Mouse (Mus musculus) CH12.LX (cell line): ENCODE measurements at regions not wholly inside any gene's neighbourhood (a gene's known extent, or its start where the extent isn't known, plus 50 kb on each side); places are given as distances from the start of the nearest gene placed in this dataset.

Experiments used
- DNase-seq: peaks from one replicate; pipeline ENCODE4 v3.0.0-alpha.2; 2013; ENCODE audit errors: extremely low read depth
- H3K27ac ChIP-seq: 2 replicates; pipeline ENCODE4 v1.5.1; 2012; ENCODE audit warnings: low read depth, mild to moderate bottlenecking, control low read depth, moderate library complexity; ENCODE audit not compliant: insufficient read depth
- H3K27me3 ChIP-seq: replicated peaks from 2 replicates; pipeline ENCODE3; 2012; ENCODE audit warnings: inconsistent platforms
- H3K36me3 ChIP-seq, 2 experiments: replicated peaks in 1 of 2; 2 replicates each; pipeline versions ENCODE3 to v1.6.1; 2012; ENCODE audit warnings: inconsistent platforms in 1 of 2, low read length in 1 of 2, mild to moderate bottlenecking in 1 of 2, mixed read lengths in 1 of 2, moderate library complexity in 1 of 2; ENCODE audit not compliant: control insufficient read depth in 1 of 2, insufficient read depth in 1 of 2
- H3K4me1 ChIP-seq, 2 experiments: 2 replicates each; pipeline ENCODE4 v1.6.1; 2012; ENCODE audit warnings: inconsistent platforms in 1 of 2, moderate library complexity in 1 of 2; ENCODE audit not compliant: insufficient read depth in 2 of 2, control insufficient read depth in 1 of 2
- H3K4me2 ChIP-seq: 2 replicates; pipeline ENCODE4 v1.6.1; 2012; ENCODE audit warnings: low read depth, mild to moderate bottlenecking, control low read depth; ENCODE audit not compliant: poor library complexity, insufficient read depth, severe bottlenecking
- H3K4me3 ChIP-seq, 3 experiments: fragments of 150-350 bp in 1 of 3; sonication (generic) in 1 of 3; replicated peaks in 1 of 3; 2 replicates each; pipeline versions ENCODE3 to v1.5.1; 2011 to 2012; ENCODE audit warnings: low read depth in 2 of 3, low read length in 2 of 3, mild to moderate bottlenecking in 2 of 3, moderate library complexity in 2 of 3, control low read depth in 1 of 3, improper control_type of control experiment in 1 of 3, inconsistent platforms in 1 of 3, mixed read lengths in 1 of 3; ENCODE audit not compliant: poor library complexity in 1 of 3
- H3K79me2 ChIP-seq: replicated peaks from 2 replicates; pipeline ENCODE4 v1.6.1; 2012; ENCODE audit warnings: mild to moderate bottlenecking, moderate library complexity; ENCODE audit not compliant: control insufficient read depth, poor library complexity, insufficient read depth, severe bottlenecking; ENCODE audit errors: extremely low read depth
- H3K9ac ChIP-seq: 2 replicates; pipeline ENCODE4 v1.6.1; 2012; ENCODE audit warnings: low read depth, mild to moderate bottlenecking, control low read depth, moderate library complexity; ENCODE audit not compliant: insufficient read depth
- H3K9me3 ChIP-seq: replicated peaks from 2 replicates; pipeline ENCODE3; 2012; ENCODE audit warnings: low read length, inconsistent platforms, mixed read lengths
- CHD2 ChIP-seq: IDR thresholded peaks from 2 replicates; pipeline ENCODE4 v1.6.1; 2011; ENCODE audit warnings: low read length, improper control_type of control experiment
- CTCF ChIP-seq, 2 experiments: IDR thresholded peaks in 1 of 2; conservative IDR thresholded peaks in 1 of 2; 2 replicates each; pipeline ENCODE4 v1.5.1; 2011 to 2012; ENCODE audit warnings: low read depth in 2 of 2, low read length in 2 of 2, improper control_type of control experiment in 1 of 2, inconsistent platforms in 1 of 2, mild to moderate bottlenecking in 1 of 2, moderate library complexity in 1 of 2
- ELF1 ChIP-seq: IDR thresholded peaks from 2 replicates; pipeline ENCODE4 v1.6.1; 2014; ENCODE audit warnings: low read depth, mild to moderate bottlenecking, inconsistent platforms, low read length, improper control_type of control experiment
- GABPA ChIP-seq: IDR thresholded peaks from 2 replicates; pipeline ENCODE4 v1.6.1; 2012; ENCODE audit warnings: low read depth, low read length, improper control_type of control experiment, inconsistent platforms; ENCODE audit not compliant: insufficient replicate concordance
- HCFC1 ChIP-seq: IDR thresholded peaks from 2 replicates; pipeline ENCODE4 v1.6.1; 2012; ENCODE audit warnings: low read depth, mild to moderate bottlenecking, inconsistent platforms, low read length, improper control_type of control experiment
- IRF4 ChIP-seq: IDR thresholded peaks from 2 replicates; pipeline ENCODE4 v1.6.1; 2014; ENCODE audit warnings: low read depth, mild to moderate bottlenecking, inconsistent platforms, low read length, improper control_type of control experiment
- MAFK ChIP-seq: IDR thresholded peaks from 2 replicates; pipeline ENCODE4 v1.6.1; 2011; ENCODE audit warnings: low read length, improper control_type of control experiment; ENCODE audit not compliant: insufficient replicate concordance
- MAX ChIP-seq: IDR thresholded peaks from 2 replicates; pipeline ENCODE4 v1.6.1; 2011; ENCODE audit warnings: low read length, improper control_type of control experiment
- MAZ ChIP-seq: IDR thresholded peaks from 2 replicates; pipeline ENCODE4 v1.6.1; 2012; ENCODE audit warnings: low read depth, mild to moderate bottlenecking, inconsistent platforms, low read length, improper control_type of control experiment, moderate library complexity
- MXI1 ChIP-seq: IDR thresholded peaks from 2 replicates; pipeline ENCODE4 v1.6.1; 2011; ENCODE audit warnings: mild to moderate bottlenecking, low read depth, low read length, improper control_type of control experiment
- NELFE ChIP-seq: IDR thresholded peaks from 2 replicates; pipeline ENCODE4 v1.6.1; 2011; ENCODE audit warnings: low read depth, low read length, improper control_type of control experiment
- NRF1 ChIP-seq: IDR thresholded peaks from 2 replicates; pipeline ENCODE4 v1.6.1; 2014; ENCODE audit warnings: low read depth, mild to moderate bottlenecking, inconsistent platforms, low read length, improper control_type of control experiment, moderate library complexity
- PAX5 ChIP-seq: IDR thresholded peaks from 2 replicates; pipeline ENCODE4 v1.6.1; 2012; ENCODE audit warnings: low read length, inconsistent platforms, mixed read lengths
- POLR2A ChIP-seq: IDR thresholded peaks from 2 replicates; pipeline ENCODE4 v1.6.1; 2011; ENCODE audit warnings: low read depth, mild to moderate bottlenecking, improper control_type of control experiment, low read length
- RAD21 ChIP-seq: IDR thresholded peaks from 2 replicates; pipeline ENCODE4 v1.6.1; 2011; ENCODE audit warnings: low read depth, mild to moderate bottlenecking, low read length, improper control_type of control experiment, moderate library complexity
- RCOR1 ChIP-seq: conservative IDR thresholded peaks from 2 replicates; pipeline ENCODE4 v1.6.1; 2012; ENCODE audit warnings: low read depth, mild to moderate bottlenecking, inconsistent platforms, low read length, improper control_type of control experiment
- SIN3A ChIP-seq: IDR thresholded peaks from 2 replicates; pipeline ENCODE4 v1.6.1; 2012; ENCODE audit warnings: low read length, improper control_type of control experiment, inconsistent platforms
- USF2 ChIP-seq: conservative IDR thresholded peaks from 2 replicates; pipeline ENCODE4 v1.6.1; 2011; ENCODE audit warnings: low read depth, low read length, improper control_type of control experiment
- ZC3H11A ChIP-seq: IDR thresholded peaks from 2 replicates; pipeline ENCODE4 v1.6.1; 2012; ENCODE audit warnings: low read depth, mild to moderate bottlenecking, inconsistent platforms, low read length, improper control_type of control experiment
- ZKSCAN1 ChIP-seq: IDR thresholded peaks from 2 replicates; pipeline ENCODE4 v1.6.1; 2012; ENCODE audit warnings: low read depth, inconsistent platforms, low read length, improper control_type of control experiment, borderline replicate concordance
- dilution Hi-C: fragments of 300-500 bp; cut with MboI; formaldehyde crosslinking; loops from 2 replicates; pipeline ENCODE4 v1.14.3; 2020; ENCODE audit warnings: low sequenced_read_pairs; ENCODE audit not compliant: extremely low pct_unique_long_range_greater_than_20kb, extremely low pct_ligation_motif_present
- in situ Hi-C: fragments of 300-500 bp; cut with MboI; formaldehyde crosslinking; loops from 3 replicates; pipeline ENCODE4 v1.14.3; 2019; ENCODE audit warnings: low sequenced_read_pairs, low pct_ligation_motif_present, low pct_unique_long_range_greater_than_20kb, mixed read lengths

DNA sequence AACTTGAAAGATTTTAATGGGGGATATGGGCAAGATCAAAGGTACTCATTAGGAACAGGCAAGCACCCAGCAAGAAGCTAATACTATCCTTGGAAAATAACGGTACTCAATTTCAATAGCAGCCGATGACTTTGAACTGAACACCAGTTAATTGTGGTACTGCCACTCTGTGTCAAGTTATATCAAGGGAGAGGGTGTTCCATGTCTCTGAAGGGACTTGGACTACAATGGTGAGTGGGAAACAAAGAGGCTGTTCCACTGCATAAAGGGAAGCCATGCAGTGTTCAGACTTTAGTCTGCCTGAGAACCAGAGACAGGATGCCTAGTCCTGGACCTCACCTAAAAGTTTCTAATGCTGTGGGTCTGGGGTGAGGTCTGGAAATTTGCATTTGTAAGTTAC, 531.6 kb downstream of the Tm4sf1 start:
- TF ChIP-seq CTCF (conservative IDR thresholded peaks at IDR 0.05 in 1 of 2, IDR thresholded peaks at IDR 0.05 in 1 of 2; ENCODE audit: low read depth in 2 of 2, low read length in 2 of 2) (no peak), GABPA (no peak), MAFK (no peak), IRF4 (no peak), NRF1 (no peak), MXI1 (no peak), ZC3H11A (no peak), PAX5 (no peak), MAX (no peak), HCFC1 (no peak), CHD2 (no peak), RCOR1 (no peak), ZKSCAN1 (no peak), ELF1 (no peak), RAD21 (no peak), USF2 (no peak), NELFE (no peak)
- TF ChIP-seq, all 38 proteins: peak for 0
- DNase-seq: no peak
- dilution Hi-C loops (no loop called here), in situ Hi-C loops (no loop called here)
- Histone ChIP-seq H3K27ac (no peak overlapping the region), H3K4me2 (no peak overlapping the region), H3K4me1 (no peaks in the 10 kb centered on the region), H3K36me3 (no peaks in the 10 kb centered on the region), H3K4me3 (no peak overlapping the region), H3K27me3 (no peaks in the 10 kb centered on the region), H3K79me2 (no peaks in the 10 kb centered on the region), H3K9ac (no peak overlapping the region), H3K9me3 (peaks cover 55% of the 10 kb centered on the region)

DNA sequence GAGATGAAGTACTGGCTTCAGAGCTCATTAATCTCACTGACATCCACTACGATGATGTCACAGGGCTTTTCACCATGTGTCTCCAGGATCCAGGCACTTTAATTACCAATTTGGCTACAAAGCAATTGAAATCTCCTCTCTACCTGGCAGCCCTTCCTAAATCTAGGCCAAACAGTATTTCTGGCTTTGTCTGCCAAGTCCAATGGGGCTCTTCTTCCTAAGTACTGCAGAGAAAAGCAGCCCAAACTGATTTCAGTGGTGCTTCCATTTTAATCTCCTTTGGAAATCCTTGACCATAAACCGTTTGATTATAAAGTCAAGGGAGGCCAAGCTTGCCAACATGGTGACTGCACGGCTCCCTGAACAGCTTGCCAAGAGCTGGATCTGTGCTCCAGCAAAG, 534.7 kb downstream of the Tm4sf1 start:
- H3K9me3 ChIP-seq: peaks cover 59% of the 10 kb centered on the region
- no peak overlapping the region for H3K9ac ChIP-seq
- H3K36me3 ChIP-seq: no peaks in the 10 kb centered on the region
- dilution Hi-C loops (no loop called here), in situ Hi-C loops (no loop called here)
- no peak overlapping the region for H3K4me3 ChIP-seq
- H3K4me2 ChIP-seq: no peak overlapping the region
- H3K27ac ChIP-seq: no peak overlapping the region
- H3K4me1 ChIP-seq: no peaks in the 10 kb centered on the region
- no peaks in the 10 kb centered on the region for H3K79me2 ChIP-seq
- H3K27me3 ChIP-seq: no peaks in the 10 kb centered on the region
- DNase-seq: no peak
- no peak for TF ChIP-seq POLR2A
- TF ChIP-seq ZC3H11A: no peak

DNA sequence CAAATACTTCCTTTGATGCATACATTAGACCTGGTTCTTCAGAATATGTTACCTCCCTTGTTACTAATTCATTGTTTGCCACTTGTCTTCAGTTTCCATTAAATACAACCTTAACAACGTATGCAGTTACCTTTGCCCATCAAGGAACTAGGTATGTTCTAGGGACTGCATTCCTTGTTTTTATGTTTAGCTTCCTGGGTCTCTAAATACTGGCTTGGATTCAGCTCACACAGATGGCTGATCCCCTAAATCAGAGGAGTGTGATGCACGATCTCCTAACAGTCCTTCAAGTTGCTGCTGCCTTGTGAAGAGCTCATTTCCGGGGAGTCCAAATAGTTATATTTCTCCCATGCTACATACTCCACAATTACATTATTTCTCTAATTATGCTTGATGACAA, 537.5 kb downstream of the Tm4sf1 start:
- no peak for DNase-seq
- peaks cover 44% of the 10 kb centered on the region for H3K9me3 ChIP-seq
- H3K36me3 ChIP-seq: no peaks in the 10 kb centered on the region
- H3K79me2 ChIP-seq: no peaks in the 10 kb centered on the region
- no peak overlapping the region for H3K4me3 ChIP-seq
- H3K4me2 ChIP-seq: no peak overlapping the region
- no peak overlapping the region for H3K27ac ChIP-seq
- no peaks in the 10 kb centered on the region for H3K27me3 ChIP-seq
- TF ChIP-seq SIN3A (no peak), MXI1 (no peak), MAZ (no peak)
- TF ChIP-seq, all 38 proteins: peak for 0
- in situ Hi-C loops: no loop called here
- Histone ChIP-seq H3K4me1 (no peaks in the 10 kb centered on the region), H3K9ac (no peak overlapping the region)
- dilution Hi-C loops: no loop called here
